Mouse (Mus musculus) cerebellum, postnatal 4 days (tissue): ENCODE measurements around the gene Cops2.
A peak's percentile ranks its signal among the peaks of the same experiment; 100 is the strongest.

Experiments used
- DNase-seq, 2 experiments: peaks; one replicate each; pipeline ENCODE4 v3.0.0; 2022; ENCODE audit warnings: low spot score in 2 of 2, mixed read lengths in 1 of 2

The Cops2 gene

GRCm38 (mm10) chr2:125826201-125826600, 32.7 kb downstream of the Cops2 start:
- DNase-seq = no peak

- DNase-seq = no peak
Observed at GRCm38 (mm10) chr2:125820397-125820796, 38.5 kb downstream of the Cops2 start.

- no peak for DNase-seq
Observed at GRCm38 (mm10) chr2:125813972-125814595, 44.9 kb downstream of the Cops2 start.

GRCm38 (mm10) chr2:125811332-125811731, 47.6 kb downstream of the Cops2 start:
- DNase-seq = no peak

- DNase-seq = no peak
Observed at GRCm38 (mm10) chr2:125809551-125809950, 49.4 kb downstream of the Cops2 start.

- no peak for DNase-seq
Observed at GRCm38 (mm10) chr2:125805826-125806225, 53.1 kb downstream of the Cops2 start.

- DNase-seq = no peak
Observed at GRCm38 (mm10) chr2:125801947-125802346, 57.0 kb downstream of the Cops2 start.

- DNase-seq = no peak
Observed at GRCm38 (mm10) chr2:125801038-125801437, 57.9 kb downstream of the Cops2 start.

GRCm38 (mm10) chr2:125800428-125800827, 58.5 kb downstream of the Cops2 start:
- DNase-seq = no peak

GRCm38 (mm10) chr2:125797872-125798271, 61.1 kb downstream of the Cops2 start:
- DNase-seq = no peak

- no peak for DNase-seq
Observed at GRCm38 (mm10) chr2:125795118-125795517, 63.8 kb downstream of the Cops2 start.

GRCm38 (mm10) chr2:125794166-125794565, 64.8 kb downstream of the Cops2 start:
- no peak for DNase-seq

- no peak for DNase-seq
Observed at GRCm38 (mm10) chr2:125792879-125793261, 66.1 kb downstream of the Cops2 start.

GRCm38 (mm10) chr2:125792144-125792878, 66.6 kb downstream of the Cops2 start:
- DNase-seq = no peak

- no peak for DNase-seq
Observed at GRCm38 (mm10) chr2:125791485-125791885, 67.5 kb downstream of the Cops2 start.

GRCm38 (mm10) chr2:125790242-125790641, 68.7 kb downstream of the Cops2 start:
- no peak for DNase-seq

- no peak for DNase-seq
Observed at GRCm38 (mm10) chr2:125789265-125789664, 69.7 kb downstream of the Cops2 start.

- no peak for DNase-seq
Observed at GRCm38 (mm10) chr2:125788785-125789184, 70.2 kb downstream of the Cops2 start.

- no peak for DNase-seq
Observed at GRCm38 (mm10) chr2:125788351-125788750, 70.6 kb downstream of the Cops2 start.

- no peak for DNase-seq
Observed at GRCm38 (mm10) chr2:125785021-125785420, 73.9 kb downstream of the Cops2 start.

GRCm38 (mm10) chr2:125784392-125784791, 74.5 kb downstream of the Cops2 start:
- DNase-seq = no peak

- DNase-seq = no peak
Observed at GRCm38 (mm10) chr2:125783868-125784267, 75.1 kb downstream of the Cops2 start.

- peak; percentile 90 to 92 for DNase-seq
Observed at GRCm38 (mm10) chr2:125782719-125783109, 76.2 kb downstream of the Cops2 start, which contains the start of gene Secisbp2l. TSS of gene Secisbp2l (minus strand) at chr2:125782870.
